Mouse (Mus musculus) MEL (cell line): ENCODE data around the gene Caskin1. TPM values are rescaled to one million over a fixed set of nuclear protein-coding genes. Genes with fewer than 3 reads are reported as not detected.

ENCODE experiments used
- DNase-seq: peaks from one replicate; pipeline ENCODE4 v3.0.0; 2011; ENCODE audit warnings: low read depth, low spot score
- H3K27ac ChIP-seq: 2 replicates; pipeline ENCODE4 v1.5.1; 2012; ENCODE audit warnings: low read depth, mild to moderate bottlenecking, control low read depth, low read length, moderate library complexity; ENCODE audit not compliant: control insufficient read depth
- H3K27me3 ChIP-seq, 2 experiments: fragments of 150-350 bp in 1 of 2; sonication (generic) in 1 of 2; 2 replicates each; pipeline ENCODE4 v1.6.1; 2012; ENCODE audit warnings: low read length in 2 of 2, mild to moderate bottlenecking in 2 of 2, improper control_type of control experiment in 1 of 2, moderate library complexity in 1 of 2; ENCODE audit not compliant: insufficient read depth in 2 of 2, control insufficient read depth in 1 of 2
- H3K36me3 ChIP-seq, 2 experiments: 2 replicates each; pipeline ENCODE4 v1.6.1; 2012 to 2014; ENCODE audit warnings: low read length in 2 of 2, improper control_type of control experiment in 1 of 2, inconsistent platforms in 1 of 2, mild to moderate bottlenecking in 1 of 2; ENCODE audit not compliant: insufficient read depth in 2 of 2, control insufficient read depth in 1 of 2
- H3K4me1 ChIP-seq, 2 experiments: fragments of 150-350 bp in 1 of 2; sonication (generic) in 1 of 2; 2 replicates each; pipeline ENCODE4 v1.6.1; 2012; ENCODE audit warnings: low read length in 2 of 2, improper control_type of control experiment in 1 of 2, mild to moderate bottlenecking in 1 of 2; ENCODE audit not compliant: insufficient read depth in 2 of 2, control insufficient read depth in 1 of 2
- H3K4me3 ChIP-seq, 2 experiments: fragments of 150-350 bp in 1 of 2; sonication (generic) in 1 of 2; 2 replicates each; pipeline ENCODE4 v1.5.1; 2012; ENCODE audit warnings: low read depth in 2 of 2, low read length in 2 of 2, mild to moderate bottlenecking in 2 of 2, moderate library complexity in 2 of 2, control low read depth in 1 of 2, improper control_type of control experiment in 1 of 2; ENCODE audit not compliant: control insufficient read depth in 1 of 2, insufficient read depth in 1 of 2
- H3K79me2 ChIP-seq: 2 replicates; pipeline ENCODE4 v1.6.1; 2012; ENCODE audit warnings: mild to moderate bottlenecking, low read length, moderate library complexity; ENCODE audit not compliant: control insufficient read depth, poor library complexity, insufficient read depth
- H3K9ac ChIP-seq: 2 replicates; pipeline ENCODE4 v1.6.1; 2012; ENCODE audit warnings: low read depth, mild to moderate bottlenecking, control low read depth, low read length, moderate library complexity; ENCODE audit not compliant: control insufficient read depth, poor library complexity, severe bottlenecking
- H3K9me3 ChIP-seq: fragments of 150-350 bp; sonication (generic); replicated peaks from 2 replicates; pipeline ENCODE4 v1.6.1; 2012; ENCODE audit warnings: mild to moderate bottlenecking, low read length, improper control_type of control experiment, moderate library complexity; ENCODE audit not compliant: insufficient read depth
- CHD1 ChIP-seq: IDR thresholded peaks from 2 replicates; pipeline ENCODE4 v1.6.1; 2012; ENCODE audit warnings: low read depth, mild to moderate bottlenecking, inconsistent platforms, low read length, improper control_type of control experiment
- CHD2 ChIP-seq: IDR thresholded peaks from 2 replicates; pipeline ENCODE4 v1.6.1; 2011; ENCODE audit warnings: low read length, improper control_type of control experiment
- CTCF ChIP-seq, 3 experiments: IDR thresholded peaks in 2 of 3; conservative IDR thresholded peaks in 1 of 3; 2 replicates each; pipeline ENCODE4 v1.5.1; 2011 to 2012; ENCODE audit warnings: low read length in 3 of 3, low read depth in 2 of 3, mild to moderate bottlenecking in 2 of 3, improper control_type of control experiment in 1 of 3, inconsistent platforms in 1 of 3, mixed read lengths in 1 of 3, moderate library complexity in 1 of 3; ENCODE audit not compliant: control insufficient read depth in 1 of 3, insufficient read depth in 1 of 3, poor library complexity in 1 of 3, severe bottlenecking in 1 of 3
- ELF1 ChIP-seq: IDR thresholded peaks from 2 replicates; pipeline ENCODE4 v1.6.1; 2014; ENCODE audit warnings: low read depth, mild to moderate bottlenecking, inconsistent platforms, low read length, improper control_type of control experiment, moderate library complexity
- EP300 ChIP-seq, 2 experiments: IDR thresholded peaks; 2 replicates each; pipeline ENCODE4 v1.6.1; 2011; ENCODE audit warnings: improper control_type of control experiment in 2 of 2, low read length in 2 of 2, low read depth in 1 of 2, mild to moderate bottlenecking in 1 of 2
- ETS1 ChIP-seq: IDR thresholded peaks from 2 replicates; pipeline ENCODE4 v1.6.1; 2012; ENCODE audit warnings: low read depth, mild to moderate bottlenecking, inconsistent platforms, low read length, improper control_type of control experiment, moderate library complexity
- GABPA ChIP-seq: IDR thresholded peaks from 2 replicates; pipeline ENCODE4 v1.6.1; 2012; ENCODE audit warnings: low read depth, mild to moderate bottlenecking, inconsistent platforms, low read length, improper control_type of control experiment, moderate library complexity
- GATA1 ChIP-seq: IDR thresholded peaks from 2 replicates; pipeline ENCODE4 v1.6.1; 2011; ENCODE audit warnings: low read depth, low read length, improper control_type of control experiment
- HCFC1 ChIP-seq: IDR thresholded peaks from 2 replicates; pipeline ENCODE4 v1.6.1; 2012; ENCODE audit warnings: low read depth, mild to moderate bottlenecking, inconsistent platforms, low read length, improper control_type of control experiment, moderate library complexity
- KAT2A ChIP-seq: conservative IDR thresholded peaks from 2 replicates; pipeline ENCODE4 v1.6.1; 2012; ENCODE audit warnings: low read depth, low read length, improper control_type of control experiment, inconsistent platforms
- MAFK ChIP-seq: IDR thresholded peaks from 2 replicates; pipeline ENCODE4 v1.6.1; 2011; ENCODE audit warnings: low read depth, mild to moderate bottlenecking, low read length, improper control_type of control experiment, borderline replicate concordance
- MAX ChIP-seq: IDR thresholded peaks from 2 replicates; pipeline ENCODE4 v1.6.1; 2011; ENCODE audit warnings: low read length, improper control_type of control experiment
- MEF2A ChIP-seq: IDR thresholded peaks from 2 replicates; pipeline ENCODE4 v1.6.1; 2014; ENCODE audit warnings: low read depth, mild to moderate bottlenecking, inconsistent platforms, low read length, improper control_type of control experiment; ENCODE audit not compliant: poor library complexity, insufficient replicate concordance, severe bottlenecking; ENCODE audit errors: extremely low read depth
- MXI1 ChIP-seq: IDR thresholded peaks from 2 replicates; pipeline ENCODE4 v1.6.1; 2011; ENCODE audit warnings: mild to moderate bottlenecking, low read depth, low read length, improper control_type of control experiment
- MYB ChIP-seq: IDR thresholded peaks from 2 replicates; pipeline ENCODE4 v1.6.1; 2011; ENCODE audit warnings: mild to moderate bottlenecking, low read depth, low read length, improper control_type of control experiment
- NRF1 ChIP-seq: IDR thresholded peaks from 2 replicates; pipeline ENCODE4 v1.6.1; 2014; ENCODE audit warnings: low read depth, mild to moderate bottlenecking, inconsistent platforms, low read length, improper control_type of control experiment, moderate library complexity; ENCODE audit not compliant: poor library complexity, insufficient read depth, severe bottlenecking
- POLR2A ChIP-seq, 2 experiments: IDR thresholded peaks; 2 replicates each; pipeline ENCODE4 v1.6.1; 2011 to 2012; ENCODE audit warnings: low read length in 2 of 2, mild to moderate bottlenecking in 2 of 2, control low read depth in 1 of 2, improper control_type of control experiment in 1 of 2, low read depth in 1 of 2, moderate library complexity in 1 of 2; ENCODE audit not compliant: control insufficient read depth in 1 of 2, insufficient read depth in 1 of 2, poor library complexity in 1 of 2
- POLR2AphosphoS2 ChIP-seq: IDR thresholded peaks from 2 replicates; pipeline ENCODE4 v1.6.1; 2011; ENCODE audit warnings: low read length, improper control_type of control experiment
- POLR2AphosphoS5 ChIP-seq: IDR thresholded peaks from 2 replicates; pipeline ENCODE4 v1.6.1; 2012; ENCODE audit warnings: low read depth, borderline replicate concordance, mild to moderate bottlenecking, inconsistent platforms, low read length, moderate library complexity, mixed read lengths
- RCOR1 ChIP-seq: IDR thresholded peaks from 2 replicates; pipeline ENCODE4 v1.6.1; 2012; ENCODE audit warnings: low read depth, mild to moderate bottlenecking, inconsistent platforms, low read length, improper control_type of control experiment
- SIN3A ChIP-seq: IDR thresholded peaks from 2 replicates; pipeline ENCODE4 v1.6.1; 2012; ENCODE audit warnings: low read length, improper control_type of control experiment, inconsistent platforms
- SMC3 ChIP-seq: IDR thresholded peaks from 2 replicates; pipeline ENCODE4 v1.6.1; 2011; ENCODE audit warnings: low read depth, low read length, improper control_type of control experiment
- TAL1 ChIP-seq: IDR thresholded peaks from 2 replicates; pipeline ENCODE4 v1.6.1; 2012; ENCODE audit warnings: mild to moderate bottlenecking, inconsistent platforms, low read length, moderate library complexity, mixed read lengths
- TBP ChIP-seq: IDR thresholded peaks from 2 replicates; pipeline ENCODE4 v1.8.0; 2011; ENCODE audit warnings: low read depth, low read length, improper control_type of control experiment
- UBTF ChIP-seq: IDR thresholded peaks from 2 replicates; pipeline ENCODE4 v1.6.1; 2012; ENCODE audit warnings: low read depth, mild to moderate bottlenecking, inconsistent platforms, low read length, improper control_type of control experiment, moderate library complexity, borderline replicate concordance; ENCODE audit not compliant: insufficient read depth
- ZC3H11A ChIP-seq: IDR thresholded peaks from 2 replicates; pipeline ENCODE4 v1.6.1; 2012; ENCODE audit warnings: low read depth, mild to moderate bottlenecking, inconsistent platforms, low read length, improper control_type of control experiment
- ZMIZ1 ChIP-seq: IDR thresholded peaks from 2 replicates; pipeline ENCODE4 v1.6.1; 2012; ENCODE audit warnings: low read depth, mild to moderate bottlenecking, inconsistent platforms, low read length, improper control_type of control experiment, moderate library complexity
- ZNF384 ChIP-seq: IDR thresholded peaks from 2 replicates; pipeline ENCODE4 v1.6.1; 2012; ENCODE audit warnings: low read depth, mild to moderate bottlenecking, inconsistent platforms, low read length, improper control_type of control experiment
- polyA plus RNA-seq, 2 experiments: library from polyadenylated mRNA; stranded (reverse) in 1 of 2; unstranded in 1 of 2; fragments of >175 nt in 1 of 2; fragments of >200 nt in 1 of 2; gene quantifications; 2 replicates each; pipeline versions ENCODE4 v1.2.1 to v1.2.4; 2012; ENCODE audit warnings: low replicate concordance in 2 of 2, low read depth in 1 of 2; ENCODE audit not compliant: insufficient read length in 2 of 2, insufficient read depth in 1 of 2, missing spikeins in 1 of 2
- total RNA-seq: library from RNA; depleted of rRNA; stranded (reverse); fragments of 300-350 nt; gene quantifications from 2 replicates; pipeline ENCODE4 v1.2.3, GENCODE M21; 2012

The Caskin1 gene
- total and polyA plus RNA-seq, 3 experiments: 0.04 to 0.38 TPM; not detected in 1

- Histone ChIP-seq H3K9me3 (no peaks in the 10 kb centered on the region), H3K36me3 (peaks cover 0 to 17% of the 10 kb centered on the region in 2 experiments), H3K9ac (peak overlapping the region; percentile 68), H3K4me3 (peak overlapping the region; percentile 59 to 90), H3K27me3 (no peaks in the 10 kb centered on the region), H3K4me1 (peaks cover 7 to 12% of the 10 kb centered on the region in 2 experiments), H3K79me2 (peaks cover 18% of the 10 kb centered on the region), H3K27ac (peak overlapping the region; percentile 91)
- TF ChIP-seq SMC3 (no peak), MYB (no peak), TAL1 (no peak), SIN3A (0 out of 2 replicates have a peak, but pooled peaks have one; percentile 36), ZC3H11A (no peak), ZNF384 (no peak), MXI1 (0 out of 2 replicates have a peak, but pooled peaks have one; percentile 3)
- DNase-seq: no peak
Observed at GRCm38 (mm10) chr17:24454218-24454755, 34.1 kb upstream of the Caskin1 start.

- no peaks in the 10 kb centered on the region for H3K9me3 ChIP-seq
- peak overlapping the region; percentile 99 for H3K27ac ChIP-seq
- peak; percentile 99 for DNase-seq
- peaks cover 18% of the 10 kb centered on the region for H3K79me2 ChIP-seq
- H3K27me3 ChIP-seq: no peaks in the 10 kb centered on the region
- H3K4me1 ChIP-seq: peaks cover 7 to 12% of the 10 kb centered on the region in 2 experiments
- peak overlapping the region; percentile 83 to 90 for H3K4me3 ChIP-seq
- H3K9ac ChIP-seq: peak overlapping the region; percentile 98
- H3K36me3 ChIP-seq: peaks cover 0 to 17% of the 10 kb centered on the region in 2 experiments
- TF ChIP-seq TBP: peak; percentile 68; the same call in 1 of the 2 replicates
- peak; percentile 45; the same call in 1 of the 2 replicates for TF ChIP-seq TAL1
- no peak for TF ChIP-seq ZC3H11A
- TF ChIP-seq ZMIZ1: peak; percentile 90
- TF ChIP-seq POLR2AphosphoS5: no peak
- no peak for TF ChIP-seq CHD1
- peak; percentile 39; the same call in 1 of the 2 replicates for TF ChIP-seq NRF1
- no peak for TF ChIP-seq GATA1
- TF ChIP-seq ETS1: peak; percentile 19
- TF ChIP-seq SIN3A: peak; percentile 83
- TF ChIP-seq KAT2A: peak; percentile 78
- TF ChIP-seq MYB: no peak
- no peak for TF ChIP-seq RCOR1
- no peak for TF ChIP-seq UBTF
- no peak for TF ChIP-seq GABPA
- no peak for TF ChIP-seq MEF2A
- TF ChIP-seq ZNF384: no peak
- no peak for TF ChIP-seq CHD2
- TF ChIP-seq HCFC1: peak; percentile 89
- TF ChIP-seq MAFK: no peak
- TF ChIP-seq CTCF (IDR thresholded peaks at IDR 0.05 in 2 of 3, conservative IDR thresholded peaks at IDR 0.05 in 1 of 3; ENCODE audit: control insufficient read depth in 1 of 3, insufficient read depth in 1 of 3, low read depth in 2 of 3, low read length in 3 of 3, poor library complexity in 1 of 3, severe bottlenecking in 1 of 3): no peak
- peak; percentile 77 for TF ChIP-seq MAX
- peak; percentile 78 for TF ChIP-seq POLR2AphosphoS2
- peak; percentile 88 for TF ChIP-seq MXI1
- TF ChIP-seq EP300 (IDR thresholded peaks at IDR 0.05; ENCODE audit: low read depth in 1 of 2, low read length in 2 of 2): 0 out of 4 replicates have a peak, but pooled peaks of 1 of the 2 experiments have one; percentile 9
- TF ChIP-seq ELF1: peak; percentile 91
- TF ChIP-seq POLR2A (IDR thresholded peaks at IDR 0.05; ENCODE audit: control insufficient read depth in 1 of 2, insufficient read depth in 1 of 2, low read depth in 1 of 2, low read length in 2 of 2, poor library complexity in 1 of 2): peak; percentile 86 to 93
Observed at GRCm38 (mm10) chr17:24454756-24455522, 33.5 kb upstream of the Caskin1 start.
